Mouse (Mus musculus): ENCODE data around the gene Ppib.

Ppib gene

DNA sequence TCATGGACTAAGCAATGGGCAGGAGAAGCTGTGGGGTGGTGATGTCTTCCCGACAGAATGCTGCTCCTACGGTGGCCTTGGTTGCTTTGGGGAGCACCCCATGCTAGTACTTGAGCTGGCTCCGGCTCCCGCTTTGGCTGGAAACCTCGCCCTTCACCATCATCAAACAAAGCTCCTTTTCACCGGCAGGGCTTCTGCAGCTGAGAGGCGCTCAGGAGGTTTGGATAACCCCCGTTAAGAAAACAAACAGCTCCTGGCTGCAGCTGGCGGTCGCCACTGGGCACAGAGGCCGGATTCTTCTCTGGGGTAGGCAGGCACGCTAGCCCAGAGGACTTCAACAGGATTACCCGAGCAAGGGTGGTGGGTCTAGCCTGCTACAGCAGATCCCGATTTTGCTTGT is 18.5 kb downstream of the Ppib start:
- DNase-seq: no peak

DNA sequence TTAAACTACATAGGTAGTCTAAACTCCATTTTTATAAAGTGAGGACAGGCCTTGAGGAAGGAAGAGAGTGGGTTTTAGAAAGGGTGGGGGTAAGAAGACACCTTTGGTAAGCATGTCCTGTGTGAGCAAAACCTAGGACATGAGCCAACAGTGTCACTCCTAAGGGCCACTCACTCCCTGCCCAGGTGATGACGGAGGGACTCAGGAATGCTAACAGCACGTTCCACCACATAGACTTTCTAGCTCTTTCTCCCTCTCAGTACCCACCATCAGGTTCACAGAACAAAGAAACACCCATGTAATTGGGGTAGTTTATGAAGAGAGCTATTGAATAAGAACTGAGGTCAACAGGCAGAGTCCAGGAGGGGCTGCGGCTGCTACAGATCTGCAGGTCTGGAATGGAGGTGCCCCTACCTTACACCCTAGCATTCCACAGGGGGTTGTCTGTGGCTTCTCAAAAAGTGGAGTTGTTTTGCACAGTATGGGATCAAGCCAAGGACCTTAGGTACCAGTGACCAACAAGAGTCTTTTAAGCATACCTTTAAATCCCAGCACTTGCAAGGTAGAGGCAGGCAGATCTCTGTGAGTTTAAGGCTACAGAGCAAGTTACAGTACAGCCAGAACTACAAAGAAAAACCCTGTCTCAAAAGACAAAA is 20.9 kb downstream of the Ppib start:
- no peak for DNase-seq

- DNase-seq: no peak
Measured at GRCm38 (mm10) chr9:66081999-66082398, 22.0 kb downstream of the Ppib start.

DNA sequence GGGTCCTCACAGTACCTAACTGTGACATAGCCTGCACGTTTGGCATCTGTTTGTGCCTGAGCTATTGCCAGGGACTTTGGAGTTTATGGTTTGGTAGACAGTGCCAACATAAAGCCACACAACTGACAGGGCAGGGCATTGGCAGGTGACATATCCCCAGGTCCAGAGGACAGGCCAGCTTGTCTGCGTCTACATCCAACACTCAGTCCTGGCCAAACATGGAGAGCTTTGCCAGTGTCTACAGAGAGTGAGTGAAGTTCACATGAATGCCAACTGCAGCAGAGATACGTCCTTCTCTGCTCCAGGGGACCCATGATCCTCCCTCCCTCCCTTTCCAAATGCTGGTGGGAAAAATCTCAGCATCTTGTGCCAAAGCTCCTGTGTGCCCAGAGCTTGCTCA is 24.1 kb downstream of the Ppib start:
- DNase-seq: no peak

DNA sequence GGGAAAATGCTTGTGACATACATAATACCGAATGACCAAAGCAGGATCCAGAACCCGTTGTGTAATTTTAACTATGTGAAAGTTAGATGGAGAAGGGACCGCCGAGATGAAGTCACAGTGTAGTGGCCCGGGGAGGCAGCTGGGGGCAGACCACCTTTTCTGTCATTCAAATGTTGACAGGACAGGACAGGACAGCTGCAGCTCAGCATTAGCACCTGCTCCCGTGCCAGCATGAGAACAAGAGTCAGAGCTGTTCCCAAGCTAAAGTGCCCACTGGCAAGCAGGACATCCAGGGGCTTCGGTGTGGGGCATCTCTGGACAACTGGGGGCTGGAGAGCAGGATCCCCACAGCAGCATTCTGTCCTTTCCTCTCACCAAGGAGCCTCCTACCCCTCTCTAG is 27.0 kb downstream of the Ppib start:
- DNase-seq: no peak

GRCm38 (mm10) chr9:66088411-66088810 is 28.4 kb downstream of the Ppib start:
- DNase-seq: peak; percentile 71

- no peak for DNase-seq
Measured at GRCm38 (mm10) chr9:66090593-66091244, 30.7 kb downstream of the Ppib start.

- DNase-seq: peak; percentile 44
Measured at GRCm38 (mm10) chr9:66091327-66092231, 31.6 kb downstream of the Ppib start.

DNA sequence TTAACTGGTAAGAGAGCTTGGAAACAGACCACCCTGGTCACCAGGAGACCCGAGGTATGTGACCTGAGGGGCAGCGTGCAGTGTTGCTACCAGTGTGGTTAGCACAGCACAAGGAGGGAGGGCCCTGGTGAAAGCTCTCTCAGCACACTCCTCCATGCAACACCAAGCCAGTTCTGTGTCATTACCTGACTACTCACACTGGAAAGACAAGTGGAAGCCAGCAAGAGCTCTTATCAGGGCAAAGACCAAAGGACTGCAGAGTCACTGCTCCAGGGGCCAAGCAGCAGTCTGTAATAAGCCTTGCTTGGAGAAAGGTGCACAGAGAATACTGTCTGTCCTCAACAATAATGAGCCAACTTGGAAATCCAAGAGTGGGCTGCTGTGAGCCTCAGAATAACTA is 32.6 kb downstream of the Ppib start:
- no peak for DNase-seq

GRCm38 (mm10) chr9:66101577-66101976 is 41.6 kb downstream of the Ppib start:
- DNase-seq: no peak

DNA sequence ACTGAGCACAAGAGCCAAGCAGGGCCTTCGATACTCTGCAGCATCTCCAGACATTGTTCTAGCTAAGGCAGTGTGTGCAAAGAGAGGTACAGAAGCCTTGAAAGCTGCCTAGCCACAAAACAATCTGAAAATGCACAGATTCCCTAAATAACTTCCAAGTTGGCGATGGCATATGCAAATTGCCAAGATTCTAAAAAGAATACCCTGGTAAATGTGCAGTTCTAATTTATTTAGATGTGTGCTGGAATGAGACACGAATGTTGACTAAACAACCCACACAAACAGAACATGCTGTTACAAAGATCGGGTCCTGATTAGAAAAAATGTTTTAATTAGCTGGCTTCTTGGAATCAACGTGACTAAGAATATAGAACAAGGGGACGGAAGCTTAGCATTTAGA is 42.6 kb downstream of the Ppib start:
- no peak for DNase-seq

- DNase-seq: no peak
Measured at GRCm38 (mm10) chr9:66104601-66105000, 44.6 kb downstream of the Ppib start.

DNA sequence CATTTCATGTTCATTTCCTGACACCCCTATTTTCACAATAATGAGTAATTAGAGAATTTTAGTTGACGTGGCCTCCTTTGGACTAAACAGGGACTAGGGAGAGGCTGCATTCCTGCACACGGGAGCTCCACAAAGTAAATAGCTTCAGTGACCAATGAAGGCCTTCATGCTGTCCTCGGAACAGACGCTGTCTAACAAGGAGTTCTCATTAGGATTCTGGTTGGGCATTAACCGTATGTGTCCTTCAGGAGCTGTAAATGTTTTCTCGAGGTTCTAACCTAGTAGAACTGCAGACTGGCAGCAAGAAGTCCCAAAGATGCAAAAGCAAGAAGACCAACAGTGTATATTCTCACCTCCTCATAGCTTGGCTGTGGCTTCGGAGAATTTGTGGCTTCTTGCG is 45.1 kb downstream of the Ppib start:
- no peak for DNase-seq

- no peak for DNase-seq
Measured at GRCm38 (mm10) chr9:66109574-66109973, 49.6 kb downstream of the Ppib start.

GRCm38 (mm10) chr9:66110126-66110525 is 50.1 kb downstream of the Ppib start:
- no peak for DNase-seq

GRCm38 (mm10) chr9:66110611-66111379 is 50.8 kb downstream of the Ppib start:
- DNase-seq: no peak

GRCm38 (mm10) chr9:66114341-66114740 is 54.3 kb downstream of the Ppib start:
- DNase-seq: no peak
